In the genomic region with DNA sequence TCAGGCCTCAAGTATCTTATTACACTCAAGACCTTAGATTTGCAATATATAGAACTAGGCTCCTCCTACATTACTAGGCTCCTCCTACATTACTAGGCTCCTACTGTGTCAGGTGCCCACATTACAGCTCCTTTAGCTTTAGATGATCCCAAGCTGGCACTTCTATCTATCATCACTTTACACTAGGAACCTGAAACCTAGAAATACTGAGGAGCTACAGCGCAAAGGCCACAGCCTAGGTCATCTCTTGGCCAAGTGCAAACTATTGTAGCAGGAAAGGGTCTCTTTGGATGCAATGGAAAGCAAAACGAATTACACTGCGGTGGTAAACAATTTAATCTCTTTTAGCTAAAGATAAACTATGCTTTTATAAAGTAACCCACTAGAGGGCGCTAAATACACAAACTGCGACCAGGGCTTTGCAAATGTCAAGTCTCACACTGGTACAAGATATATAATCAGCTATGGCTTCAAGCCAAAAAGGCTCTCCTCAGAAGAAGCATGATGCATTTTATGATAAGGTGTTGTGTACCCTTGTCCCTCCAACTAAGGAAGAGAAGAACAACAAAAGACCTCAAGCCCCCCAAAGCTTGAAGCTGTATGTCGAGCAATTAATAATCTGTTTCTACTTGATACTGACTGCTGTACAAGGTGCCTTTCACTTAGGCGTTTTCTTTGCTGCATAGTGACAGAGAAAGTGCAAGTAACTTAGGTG, we compare ENCODE assay signal across 8 mouse cellular contexts. TPM values are rescaled to one million over a fixed set of nuclear protein-coding genes. Genes with fewer than 3 reads are reported as not detected.
DNase-seq lines count a peak whose midpoint lies in the region; ATAC-seq and TF ChIP-seq lines count a peak whose summit lies in the region.

No protein-coding gene starts in this region.

- no peak overlapping the region for H3K4me3 ChIP-seq in hindbrain, embryonic 11.5 days (ENCODE audit: low read depth, low read length)
- H3K4me3 ChIP-seq in hindbrain, embryonic 10.5 days, result no peak overlapping the region
- H3K4me3 ChIP-seq in G1E (ENCODE audit: low read depth, low read length), result peak overlapping the region; percentile 29; the same call in 1 of the 2 replicates
- no peak overlapping the region for H3K4me3 ChIP-seq in hindbrain, embryonic 12.5 days
- no peak overlapping the region for H3K4me3 ChIP-seq in small intestine, adult 2 months (ENCODE audit: low read depth, low read length)

- H3K27ac ChIP-seq in hindbrain, embryonic 11.5 days (ENCODE audit: low read depth, low read length), result peak overlapping the region; percentile 37; the same call in 1 of the 2 replicates
- no peak overlapping the region; the same call in 1 of the 2 replicates for H3K27ac ChIP-seq in hindbrain, embryonic 10.5 days
- peak overlapping the region; percentile 87 for H3K27ac ChIP-seq in hindbrain, embryonic 12.5 days
- peak overlapping the region; percentile 46 for H3K27ac ChIP-seq in small intestine, adult 2 months (ENCODE audit: insufficient read depth, low read depth, low read length)

- H3K9ac ChIP-seq in hindbrain, embryonic 11.5 days (ENCODE audit: low read depth, low read length), result no peak overlapping the region
- 0 out of 2 replicates have a peak overlapping the region, but pooled peaks have one; percentile 25 for H3K9ac ChIP-seq in hindbrain, embryonic 12.5 days

- no peaks in the 10 kb centered on the region for H3K27me3 ChIP-seq in hindbrain, embryonic 11.5 days (ENCODE audit: control insufficient read depth, insufficient read depth, low read length)
- H3K27me3 ChIP-seq in hindbrain, embryonic 10.5 days (ENCODE audit: insufficient read depth, poor library complexity, severe bottlenecking), result no peaks in the 10 kb centered on the region
- H3K27me3 ChIP-seq in G1E (ENCODE audit: insufficient read depth, low read length), result no peaks in the 10 kb centered on the region
- H3K27me3 ChIP-seq in hindbrain, embryonic 12.5 days, result no peaks in the 10 kb centered on the region
- H3K27me3 ChIP-seq in small intestine, adult 2 months (ENCODE audit: control insufficient read depth, insufficient read depth, low read length), result no peaks in the 10 kb centered on the region

- no peak overlapping the region for H3K4me2 ChIP-seq in hindbrain, embryonic 11.5 days (replicated peaks; ENCODE audit: low read depth, low read length)
- no peak overlapping the region for H3K4me2 ChIP-seq in hindbrain, embryonic 12.5 days (replicated peaks)

- peaks cover 6% of the 10 kb centered on the region for H3K4me1 ChIP-seq in hindbrain, embryonic 11.5 days (replicated peaks; ENCODE audit: control insufficient read depth, insufficient read depth, low read length)
- peaks cover 81% of the 10 kb centered on the region for H3K4me1 ChIP-seq in hindbrain, embryonic 10.5 days (replicated peaks)
- peaks cover 64% of the 10 kb centered on the region for H3K4me1 ChIP-seq in G1E (ENCODE audit: insufficient read depth, low read depth, low read length)
- H3K4me1 ChIP-seq in hindbrain, embryonic 12.5 days, result peaks cover 79% of the 10 kb centered on the region
- peaks cover 17% of the 10 kb centered on the region for H3K4me1 ChIP-seq in small intestine, adult 2 months (ENCODE audit: control insufficient read depth, insufficient read depth, insufficient read length, low read length)

- H3K36me3 ChIP-seq in hindbrain, embryonic 11.5 days (ENCODE audit: control insufficient read depth, insufficient read depth, low read length), result no peaks in the 10 kb centered on the region
- H3K36me3 ChIP-seq in hindbrain, embryonic 10.5 days, result peaks cover 23% of the 10 kb centered on the region
- peaks cover 39% of the 10 kb centered on the region for H3K36me3 ChIP-seq in G1E (replicated peaks)
- H3K36me3 ChIP-seq in hindbrain, embryonic 12.5 days, result peaks cover 18% of the 10 kb centered on the region; the same call in 1 of the 2 replicates
- H3K36me3 ChIP-seq in small intestine, adult 2 months (ENCODE audit: control insufficient read depth, insufficient read depth, low read length), result peaks cover 5% of the 10 kb centered on the region

- 35% methylated on average over 7 of the region's 7 CpGs for WGBS in hindbrain, embryonic 11.5 days
- 38% methylated on average over 7 of the region's 7 CpGs for WGBS in hindbrain, embryonic 10.5 days
- 29% methylated on average over 7 of the region's 7 CpGs for WGBS in hindbrain, embryonic 12.5 days
- WGBS in small intestine, adult 2 months, result 18% methylated on average over 7 of the region's 7 CpGs

- H3K9me3 ChIP-seq in hindbrain, embryonic 11.5 days (ENCODE audit: control insufficient read depth, low read length), result no peaks in the 10 kb centered on the region
- H3K9me3 ChIP-seq in hindbrain, embryonic 10.5 days, result no peaks in the 10 kb centered on the region
- H3K9me3 ChIP-seq in G1E (replicated peaks), result no peaks in the 10 kb centered on the region
- H3K9me3 ChIP-seq in hindbrain, embryonic 12.5 days (replicated peaks), result no peaks in the 10 kb centered on the region

- TF ChIP-seq POLR2A in small intestine, adult 2 months (IDR thresholded peaks at IDR 0.05; ENCODE audit: low read depth, low read length), result no peak

- DNase-seq in hindbrain, embryonic 11.5 days (ENCODE audit: low spot score), result peak; percentile 76
- no peak for DNase-seq in hindbrain, embryonic 10.5 days (ENCODE audit: low spot score)
- DNase-seq in G1E (ENCODE audit: low spot score), result peak; percentile 19
- peak; percentile 84 for DNase-seq in embryo, embryonic 10.5 days (ENCODE audit: low spot score)
- peak; percentile 28 for DNase-seq in lung, postnatal 14 days
- no peak for DNase-seq in gastrocnemius, adult 8-10 months (ENCODE audit: low spot score in 2 of 2)

- no peak for TF ChIP-seq CTCF in G1E (IDR thresholded peaks at IDR 0.05; ENCODE audit: low read depth, low read length)
- no peak for TF ChIP-seq CTCF in small intestine, adult 2 months (IDR thresholded peaks at IDR 0.05; ENCODE audit: extremely low read depth, insufficient read length, insufficient replicate concordance, low read depth, low read length)

- ATAC-seq in hindbrain, embryonic 11.5 days (ENCODE audit: low FRiP score), result no peak
- ATAC-seq in G1E (ENCODE audit: extremely low read depth, insufficient number of reproducible peaks, low FRiP score, poor library complexity, severe bottlenecking), result peak; percentile 36; the same call in 1 of the 2 replicates
- ATAC-seq in hindbrain, embryonic 12.5 days (ENCODE audit: low FRiP score), result peak; percentile 9; the same call in 1 of the 2 replicates

RNA-seq across cellular contexts. Expression of a gene that starts 18.5 kb away (rescaled TPM):
- polyA plus RNA-seq in hindbrain, embryonic 11.5 days (2014; fragmentation: Nextera tagmentation; extraction: Ambion mirVana), result 121 and 122 TPM in 2 replicates
- polyA plus RNA-seq in hindbrain, embryonic 10.5 days (2016; fragmentation: Nextera tagmentation; extraction: Ambion mirVana), result 92.9 and 96.0 TPM in 2 replicates
- total RNA-seq in G1E (2014; fragmentation: Nextera tagmentation) (220 and 262 TPM in 2 replicates), G1E (2017) (35.8 and 40.7 TPM in 2 replicates)
- 7.6 and 8.0 TPM in 2 replicates for polyA plus RNA-seq in G1E (2012)
- polyA plus RNA-seq in hindbrain, embryonic 12.5 days (2016; fragmentation: Nextera tagmentation; extraction: Ambion mirVana), result 145 and 152 TPM in 2 replicates
- polyA plus RNA-seq in small intestine, adult 2 months (2012; rRNA removed), result 5.3 and 12.2 TPM in 2 replicates
- 10 to 100 TPM; 23.9 to 33.7 (median 28.2) TPM for total RNA-seq in gastrocnemius, adult 8-10 months (2022)

Comparison
In these comparisons a context has a peak if more than half of its experiments do, and no peak if none do; other contexts are left out.
1. DNase-seq: peak in hindbrain, embryonic 11.5 days (single experiment), G1E (single experiment), embryo, embryonic 10.5 days (single experiment) and lung, postnatal 14 days (single experiment); none in hindbrain, embryonic 10.5 days (single experiment) and gastrocnemius, adult 8-10 months (0 of 2).